Mouse (Mus musculus) Muller cell, postnatal 12 days (primary cell): ENCODE data around the gene Fibcd1.
A peak's percentile ranks its signal among the peaks of the same experiment; 100 is the strongest.

Source experiments
- DNase-seq: peaks from one replicate; pipeline ENCODE4 v3.0.0-alpha.2; 2015; ENCODE audit errors: inconsistent ontology term

The Fibcd1 gene

GRCm38 (mm10) chr2:31845896-31846691, at the start of gene Fibcd1:
Gene Fibcd1 (minus strand): TSS chr2:31846005.
- peak; percentile 40 for DNase-seq

DNA sequence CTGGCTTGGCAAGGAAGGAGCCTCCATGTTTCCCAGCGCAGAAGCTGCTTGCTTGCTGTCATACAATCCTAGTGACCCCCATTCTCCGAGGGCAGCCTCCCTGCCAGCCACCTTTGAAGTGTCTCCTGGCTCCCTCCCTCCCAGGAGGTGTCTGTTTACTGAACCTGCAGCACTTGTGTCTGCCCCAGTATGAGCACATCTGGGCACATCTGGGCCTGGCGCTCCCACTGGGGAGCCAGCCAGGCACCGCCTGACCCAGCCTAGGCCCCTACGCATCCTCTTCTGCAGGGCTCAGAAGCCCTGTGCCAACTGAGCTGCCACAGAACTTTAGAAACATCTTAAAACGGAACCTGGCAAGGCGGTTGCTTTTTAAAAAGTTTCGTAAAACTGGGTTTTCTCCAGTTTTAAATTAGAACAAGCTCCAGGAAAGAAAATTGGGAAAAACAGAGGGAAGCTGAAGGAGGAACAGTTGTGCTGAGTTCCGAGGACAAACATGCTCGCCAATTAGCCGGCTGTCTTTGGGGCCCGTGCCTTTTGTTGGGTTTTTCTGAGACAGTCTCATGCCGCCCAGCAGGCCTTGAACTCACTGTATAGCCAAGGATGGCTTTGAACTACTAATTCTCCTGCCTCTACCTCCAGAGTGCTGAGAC, 48.5 kb upstream of the Fibcd1 start:
- no peak for DNase-seq

GRCm38 (mm10) chr2:31893110-31893669, 47.4 kb upstream of the Fibcd1 start:
- DNase-seq = no peak

DNA sequence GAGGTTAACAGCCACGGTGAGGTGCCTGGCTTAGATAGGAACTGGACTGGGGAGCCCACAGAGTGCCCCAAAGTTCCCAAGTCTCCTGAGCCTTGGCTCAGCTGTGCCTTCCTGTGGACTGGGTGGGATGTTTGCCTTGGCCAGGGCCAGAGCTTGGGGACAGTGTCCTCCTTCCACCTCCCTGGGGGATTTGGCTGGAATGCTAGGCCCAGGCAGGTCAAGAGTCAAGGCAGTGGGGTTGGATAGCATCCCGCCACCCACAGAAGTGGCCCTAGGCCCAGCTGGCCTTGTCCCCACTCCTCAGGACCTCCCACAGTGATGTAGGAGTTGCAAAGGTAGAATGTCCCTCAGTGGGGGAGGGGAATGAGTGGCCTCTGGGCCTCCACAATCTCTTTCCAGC, 45.4 kb upstream of the Fibcd1 start:
- DNase-seq = no peak

DNA sequence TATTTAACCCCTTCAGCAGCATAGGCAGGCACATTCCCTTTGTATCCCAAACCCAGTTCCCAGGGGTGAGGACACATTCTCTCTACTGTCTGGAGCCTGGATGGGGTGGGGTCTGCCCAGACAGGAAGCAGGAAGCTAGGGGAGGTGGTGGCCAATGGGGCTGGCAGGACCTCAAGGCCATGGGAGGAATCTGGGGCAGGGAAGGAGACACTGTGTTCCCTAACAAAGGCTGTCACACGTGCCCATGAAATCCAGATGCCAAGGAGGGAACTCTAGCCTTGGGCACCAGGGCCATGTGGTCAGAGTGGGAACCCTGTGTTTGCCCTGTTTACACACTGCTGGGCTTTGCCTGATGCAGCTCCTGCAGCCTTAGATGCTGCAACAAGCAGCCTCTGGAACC, 43.1 kb upstream of the Fibcd1 start:
- peak; percentile 34 for DNase-seq

DNA sequence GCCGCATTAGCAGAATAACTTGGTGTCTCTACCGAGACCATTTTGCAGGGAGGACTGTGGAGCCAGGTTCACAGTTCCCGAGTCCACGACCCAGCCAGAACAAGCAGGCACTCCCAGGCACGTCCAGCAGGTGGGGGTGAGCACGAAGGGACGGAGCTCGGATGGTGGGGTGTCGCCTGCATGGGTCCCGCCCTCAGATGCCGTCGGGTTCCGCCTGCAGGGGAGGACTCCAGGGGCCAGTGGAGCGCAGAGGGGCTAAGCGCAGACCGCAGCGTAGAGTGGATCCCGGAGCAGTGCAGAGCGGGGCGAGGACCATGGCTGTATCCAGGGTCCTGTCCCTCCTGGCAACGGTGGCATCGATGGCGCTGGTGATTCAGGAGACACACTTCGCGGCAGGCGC, 41.2 kb upstream of the Fibcd1 start, which contains the start of gene Lamc3:
Gene Lamc3, plus strand, starts transcription at position 262 of the 400 bp plus-strand sequence.
- DNase-seq = peak; percentile 72

DNA sequence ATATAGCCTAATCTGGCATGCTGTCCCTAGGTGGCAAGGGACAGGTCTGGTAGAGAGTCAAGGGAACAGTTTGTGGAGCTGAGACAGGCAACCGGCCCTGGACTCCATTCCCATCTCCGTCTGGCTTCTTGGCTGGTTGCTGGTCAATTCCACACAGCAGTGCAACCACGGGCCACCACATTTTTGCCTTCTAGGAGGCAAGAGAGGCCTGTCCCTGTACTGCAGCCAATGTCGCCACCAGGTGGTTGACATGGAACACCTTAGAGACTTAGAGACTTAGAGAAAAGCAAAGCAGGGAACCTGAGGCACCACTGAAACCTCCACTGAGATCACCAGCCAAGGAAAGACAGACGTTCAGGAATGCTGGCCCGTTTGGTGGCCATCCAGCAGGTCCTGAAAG, 39.0 kb upstream of the Fibcd1 start:
- no peak for DNase-seq

- DNase-seq = no peak
These were observed 37.3 kb upstream of the Fibcd1 start for GRCm38 (mm10) chr2:31883061-31883460.

- DNase-seq = no peak
These were observed 35.1 kb upstream of the Fibcd1 start for GRCm38 (mm10) chr2:31880868-31881267.

GRCm38 (mm10) chr2:31878610-31879009, 32.8 kb upstream of the Fibcd1 start:
- DNase-seq = no peak

DNA sequence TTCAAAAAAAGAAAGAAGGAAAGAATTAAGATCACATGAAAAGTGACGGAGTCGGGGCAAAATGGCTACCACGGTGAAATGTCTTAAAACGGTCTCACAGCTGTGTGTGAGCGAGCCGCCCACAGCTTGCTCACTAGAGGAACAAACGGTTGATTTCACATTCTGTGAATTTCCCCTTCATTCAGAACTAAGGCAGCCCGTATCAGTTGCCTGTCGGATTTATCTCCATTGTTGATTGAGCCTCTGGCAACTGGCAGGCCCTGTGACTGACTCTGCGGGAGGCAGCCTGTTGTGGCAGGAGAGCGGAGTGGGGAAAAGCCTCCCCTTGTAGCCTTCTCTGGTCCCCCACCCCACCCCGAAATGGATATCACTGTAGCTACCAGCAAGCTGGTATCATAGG, 30.6 kb upstream of the Fibcd1 start:
- DNase-seq = no peak

DNA sequence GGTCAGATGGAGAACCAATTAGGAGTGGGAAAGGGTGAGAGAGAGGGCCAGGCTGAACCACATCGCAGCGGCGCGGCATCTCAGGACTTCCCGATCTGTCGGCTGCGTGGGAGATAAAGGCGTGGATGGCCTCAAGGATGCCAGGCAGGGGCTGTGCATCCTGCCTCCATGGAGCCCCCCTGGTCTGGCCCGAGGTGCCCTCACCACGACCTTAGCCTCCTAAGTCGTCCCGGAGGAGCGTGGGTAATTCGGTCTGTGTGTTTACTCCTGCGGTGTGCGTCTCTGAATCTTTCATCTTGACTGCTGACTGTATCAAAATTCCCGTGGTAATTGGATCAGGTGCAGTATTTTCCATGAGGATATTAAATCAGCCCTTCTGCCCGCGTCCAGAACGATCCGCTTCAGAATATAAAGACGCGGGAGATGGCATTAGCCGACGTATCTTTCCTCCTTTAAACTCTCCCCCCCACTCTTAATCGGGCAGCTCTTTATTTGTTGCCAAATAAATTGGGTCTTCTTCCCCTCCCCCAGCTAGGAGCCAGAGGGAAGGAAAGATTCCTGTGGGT, 28.6 kb upstream of the Fibcd1 start:
- DNase-seq = no peak

- no peak for DNase-seq
These were observed 24.9 kb upstream of the Fibcd1 start for GRCm38 (mm10) chr2:31870683-31871082.

- no peak for DNase-seq
These were observed 23.9 kb upstream of the Fibcd1 start for GRCm38 (mm10) chr2:31869692-31870091.

DNA sequence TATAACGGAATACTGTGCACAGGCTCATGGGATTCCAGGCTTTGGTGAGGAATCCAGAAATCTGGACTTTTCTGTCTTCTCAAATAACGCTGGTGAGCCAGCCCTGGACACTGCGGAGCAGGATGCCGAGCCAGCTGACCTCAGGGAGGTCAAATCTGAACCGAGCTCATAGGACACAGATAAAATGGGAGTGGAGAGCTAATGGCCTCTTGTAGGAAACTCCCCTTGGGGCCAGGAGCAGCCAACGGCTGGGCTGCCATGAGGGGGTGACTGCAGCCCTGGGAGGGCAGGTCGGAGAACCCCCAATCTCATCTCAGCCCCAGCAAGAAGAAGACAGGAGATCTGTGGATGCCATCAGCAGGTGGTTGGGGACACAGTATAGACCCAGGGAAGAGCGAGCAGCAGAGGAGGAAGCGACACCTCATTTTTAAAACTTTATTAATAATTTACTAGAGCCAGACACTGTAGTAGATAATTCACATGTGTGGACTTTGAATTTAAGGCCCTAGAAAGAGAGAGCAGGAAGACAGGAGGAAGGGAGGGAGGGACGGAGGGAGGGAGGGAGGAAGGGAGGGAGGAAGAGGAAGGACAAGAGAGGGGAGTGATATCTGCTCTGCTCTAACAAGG, 22.8 kb upstream of the Fibcd1 start:
- no peak for DNase-seq

DNA sequence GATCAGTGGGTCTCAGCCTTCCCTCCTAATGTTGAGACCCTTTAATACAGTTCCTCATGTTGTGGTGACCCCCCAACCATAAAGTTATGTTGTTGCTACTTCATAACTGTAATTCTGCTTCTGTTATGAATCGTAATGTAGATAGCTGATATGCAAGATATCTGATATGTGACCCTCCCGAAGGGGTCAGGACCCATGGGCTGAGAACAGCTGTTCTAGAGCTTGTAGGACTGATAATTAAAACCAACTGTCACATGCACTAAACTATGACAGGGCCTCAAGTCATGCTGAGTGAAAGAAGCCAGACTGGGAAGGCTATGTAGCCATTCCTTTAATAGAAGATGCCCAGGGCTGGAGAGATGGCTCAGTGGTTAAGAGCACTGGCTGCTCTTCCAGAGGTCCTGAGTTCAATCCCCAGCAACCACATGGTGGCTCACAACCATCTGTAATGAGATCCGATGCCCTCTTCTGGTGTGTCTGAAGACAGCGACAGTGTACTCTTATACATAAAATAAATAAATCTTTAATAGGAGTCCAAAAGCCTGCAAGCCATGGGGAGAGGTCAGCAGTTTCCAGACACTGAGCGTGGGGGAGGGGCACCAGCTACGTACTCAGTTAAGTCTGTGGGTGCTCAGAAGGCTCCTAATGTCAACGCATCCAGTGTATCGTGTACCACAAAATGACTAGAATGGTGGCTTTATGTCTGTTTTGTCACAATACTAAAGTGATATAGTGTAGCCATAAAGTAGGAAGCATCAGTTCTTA, 22.1 kb upstream of the Fibcd1 start:
- no peak for DNase-seq

DNA sequence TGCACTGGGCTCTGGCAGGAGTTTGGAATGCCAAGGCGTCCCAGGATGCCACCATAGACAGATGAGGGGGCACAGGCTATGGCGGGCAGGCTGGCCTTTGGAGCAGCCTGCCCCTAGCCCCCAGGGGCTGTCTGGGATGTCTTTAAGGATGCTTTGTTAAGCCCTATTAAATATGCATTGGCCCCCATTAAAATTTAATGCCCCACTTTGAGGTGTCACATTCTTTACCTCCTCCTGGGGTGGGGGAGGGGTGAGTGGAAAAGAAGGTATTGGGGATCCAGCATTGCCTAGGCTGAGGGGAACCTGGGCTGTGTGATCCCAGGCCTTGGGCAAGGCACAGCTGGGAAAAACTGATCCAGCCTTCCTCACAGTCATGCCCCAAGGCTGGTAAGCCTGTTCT, 20.0 kb upstream of the Fibcd1 start:
- no peak for DNase-seq

- DNase-seq = no peak
These were observed 19.5 kb upstream of the Fibcd1 start for GRCm38 (mm10) chr2:31865322-31865721.

- no peak for DNase-seq
These were observed 19.1 kb upstream of the Fibcd1 start for GRCm38 (mm10) chr2:31864891-31865290.

DNA sequence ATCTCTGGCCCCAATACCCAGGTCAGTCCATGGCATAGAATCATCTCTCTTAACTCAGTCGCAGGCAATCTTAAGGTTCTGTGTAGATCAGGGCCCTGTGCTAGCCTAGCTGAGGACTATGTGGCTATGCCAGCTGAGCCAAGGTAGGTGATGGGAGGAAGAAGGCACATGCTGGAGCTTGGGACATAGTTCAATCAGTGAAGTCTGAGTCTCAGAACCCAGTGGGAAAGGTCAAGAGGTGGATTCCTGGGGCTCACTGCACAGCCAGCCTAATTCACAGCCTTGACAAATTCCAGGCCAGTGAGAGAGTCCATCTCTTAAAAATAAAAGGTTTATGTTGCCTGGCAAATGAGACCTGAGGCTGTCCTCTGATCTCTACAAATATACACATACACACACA, 18.0 kb upstream of the Fibcd1 start:
- no peak for DNase-seq

DNA sequence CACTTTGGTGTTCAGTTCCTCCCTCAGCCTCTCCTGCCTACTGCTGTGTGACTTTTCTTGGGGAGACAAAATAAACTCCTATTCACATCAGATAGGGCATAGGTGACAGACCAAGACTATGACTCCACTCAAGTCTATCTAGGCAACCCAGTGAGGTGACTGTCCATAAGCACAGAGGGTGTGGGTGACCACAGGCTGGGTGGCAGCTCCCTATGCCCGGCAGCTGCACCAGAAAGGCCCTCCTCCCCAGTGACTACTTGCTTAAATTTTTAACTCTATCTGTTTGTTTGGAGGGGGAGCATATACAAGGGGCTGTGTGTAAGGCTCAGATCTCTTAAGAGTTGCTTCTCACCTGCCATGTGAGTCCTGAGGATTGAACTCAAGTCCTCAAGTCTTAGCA, 17.1 kb upstream of the Fibcd1 start:
- DNase-seq = no peak
